Mouse (Mus musculus) retina, postnatal 1 day (tissue): ENCODE data around the gene Taf6l.
"Not testable (repeated sequence)": the region's sequence is repeated elsewhere in the genome, so short reads cannot be mapped to it uniquely, and the experiment has no call there.

ENCODE experiments used
- DNase-seq: peaks from one replicate; pipeline ENCODE4 v3.0.0-alpha.2; 2012

Taf6l gene

GRCm38 (mm10) chr19:8735389-8736159 is 50.6 kb downstream of the Taf6l start, which contains the start of gene Wdr74:
Wdr74 (plus strand) TSS chr19:8735827.
- peak; percentile 96 for DNase-seq

- DNase-seq, result no peak
These were observed 51.9 kb downstream of the Taf6l start for GRCm38 (mm10) chr19:8734334-8734733.

GRCm38 (mm10) chr19:8728335-8729099 is 57.7 kb downstream of the Taf6l start:
- not testable (repeated sequence) for DNase-seq

- DNase-seq, result no peak
These were observed 58.6 kb downstream of the Taf6l start for GRCm38 (mm10) chr19:8727495-8728114.

- no peak for DNase-seq
These were observed 59.4 kb downstream of the Taf6l start for GRCm38 (mm10) chr19:8726609-8727390.

GRCm38 (mm10) chr19:8725081-8725613 is 61.1 kb downstream of the Taf6l start:
- DNase-seq, result no peak
